Mouse (Mus musculus): ENCODE measurements around the gene Hist1h3a. TPM values are rescaled to one million over a fixed set of nuclear protein-coding genes. Genes with fewer than 3 reads are reported as not detected.

Hist1h3a gene
- polyA plus RNA-seq, 1 experiment from 2014 or later: 8.0 TPM

DNA sequence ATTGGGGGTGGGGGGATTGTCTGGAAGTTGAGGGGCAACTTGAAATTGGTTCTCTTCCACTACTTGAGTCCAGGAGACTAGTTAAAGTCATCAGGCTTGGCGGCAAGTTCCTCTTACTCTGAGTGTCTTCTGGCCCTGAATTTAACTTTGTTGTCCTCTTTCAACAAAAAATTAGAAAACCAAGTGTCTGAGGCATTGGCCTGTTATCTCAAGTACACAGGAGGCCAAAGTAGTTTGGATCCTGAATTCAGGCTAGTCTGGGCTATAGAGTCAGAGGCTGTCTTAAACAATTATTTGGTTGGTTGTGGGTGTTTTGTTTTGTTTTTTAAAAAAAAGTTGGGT, 3.0 kb upstream of the Hist1h3a start:
- H3K27me3 ChIP-seq: no peaks in the 10 kb centered on the region
- peaks cover 23% of the 10 kb centered on the region for H3K4me1 ChIP-seq
- H3K4me3 ChIP-seq (replicated peaks): no peak overlapping the region
- no peaks in the 10 kb centered on the region for H3K36me3 ChIP-seq
- H3K9ac ChIP-seq: no peak overlapping the region
- no peak overlapping the region for H3K4me2 ChIP-seq
- peak overlapping the region; percentile 30; the same call in 1 of the 2 replicates for H3K27ac ChIP-seq
- no peaks in the 10 kb centered on the region for H3K9me3 ChIP-seq (replicated peaks)
- no peak for ATAC-seq (replicated peaks; ENCODE audit: low FRiP score)
- 63% methylated on average over 1 of the region's 1 CpGs for WGBS

DNA sequence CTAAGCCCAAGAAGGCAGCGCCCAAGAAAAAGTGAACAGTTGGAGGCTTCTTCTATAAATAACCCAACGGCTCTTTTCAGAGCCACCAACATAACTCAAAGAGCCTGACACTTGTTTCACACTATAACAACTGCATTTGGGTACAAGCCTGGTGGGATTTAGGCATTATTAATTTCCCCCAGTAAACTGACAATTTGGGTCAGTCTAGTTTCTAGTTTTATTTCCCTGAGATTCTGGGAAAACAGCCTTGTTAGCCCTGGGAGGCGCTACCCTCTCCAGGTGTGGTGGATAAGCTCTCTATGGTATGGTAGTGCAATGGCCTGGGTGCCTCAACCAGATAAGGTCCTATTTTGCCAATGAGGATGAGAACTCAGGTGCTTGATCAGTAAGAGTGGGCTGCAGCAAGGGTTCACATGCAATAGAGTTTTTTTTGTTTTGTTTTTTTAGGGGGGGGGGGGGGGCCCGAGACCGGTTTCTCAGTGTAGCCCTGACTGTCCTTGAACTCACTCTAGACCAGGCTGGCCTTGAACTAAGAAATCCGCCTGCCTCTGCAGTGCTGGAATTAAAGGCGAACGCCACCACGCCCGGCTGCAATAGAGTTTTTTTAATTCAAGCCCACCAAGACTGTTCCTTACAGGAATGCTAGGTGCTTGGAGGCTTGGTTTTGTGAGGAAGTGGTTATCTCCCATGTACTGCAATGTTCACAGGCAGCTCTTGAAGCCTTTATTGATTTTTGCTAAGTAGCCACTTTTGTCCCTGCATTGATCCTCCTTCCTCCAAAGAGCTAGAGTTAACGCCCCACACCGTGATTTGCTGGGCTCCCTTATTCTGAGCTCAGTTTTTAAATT, 2.4 kb upstream of the Hist1h3a start:
- ATAC-seq (replicated peaks; ENCODE audit: low FRiP score): no peak
- Histone ChIP-seq H3K27ac (peak overlapping the region; percentile 98), H3K9me3 (replicated peaks) (no peaks in the 10 kb centered on the region), H3K4me1 (peaks cover 27% of the 10 kb centered on the region), H3K4me3 (replicated peaks) (peak overlapping the region; percentile 61), H3K4me2 (peak overlapping the region; percentile 85), H3K36me3 (no peaks in the 10 kb centered on the region), H3K27me3 (no peaks in the 10 kb centered on the region), H3K9ac (peak overlapping the region; percentile 76)
- WGBS: 38% methylated on average over 12 of the region's 12 CpGs

DNA sequence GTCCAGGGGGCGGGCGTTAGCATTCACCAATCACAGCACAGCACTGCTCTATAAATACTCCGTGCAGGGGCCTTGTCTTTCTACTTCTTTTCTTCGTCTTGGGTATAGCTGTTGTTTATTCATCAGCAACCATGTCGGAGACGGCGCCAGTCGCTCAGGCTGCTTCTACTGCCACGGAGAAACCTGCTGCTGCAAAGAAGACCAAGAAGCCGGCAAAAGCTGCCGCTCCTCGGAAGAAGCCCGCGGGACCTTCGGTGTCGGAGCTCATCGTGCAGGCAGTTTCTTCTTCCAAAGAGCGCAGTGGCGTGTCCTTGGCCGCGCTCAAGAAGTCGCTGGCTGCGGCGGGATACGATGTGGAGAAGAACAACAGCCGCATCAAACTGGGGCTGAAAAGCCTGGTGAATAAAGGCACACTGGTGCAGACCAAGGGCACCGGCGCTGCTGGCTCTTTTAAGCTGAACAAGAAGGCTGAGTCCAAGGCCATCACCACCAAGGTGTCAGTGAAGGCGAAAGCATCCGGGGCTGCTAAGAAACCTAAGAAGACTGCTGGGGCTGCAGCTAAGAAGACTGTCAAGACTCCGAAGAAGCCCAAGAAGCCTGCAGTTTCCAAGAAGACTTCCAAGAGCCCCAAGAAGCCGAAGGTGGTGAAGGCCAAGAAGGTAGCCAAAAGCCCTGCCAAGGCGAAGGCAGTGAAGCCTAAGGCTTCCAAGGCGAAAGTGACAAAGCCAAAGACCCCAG, 1.6 kb upstream of the Hist1h3a start, which contains the start of gene Hist1h1a:
Gene Hist1h1a, plus strand, starts transcription at position 81 of the 738 bp plus-strand sequence.
- 4% methylated on average over 34 of the region's 34 CpGs for WGBS
- ATAC-seq (replicated peaks; ENCODE audit: low FRiP score): peak; percentile 74
- Histone ChIP-seq H3K27ac (peak within 1 kb of the TSS; percentile 98), H3K4me3 (replicated peaks) (peak within 1 kb of the TSS; percentile 61), H3K36me3 (no peaks in the 10 kb centered on the region), H3K4me1 (peaks cover 27% of the 10 kb centered on the region), H3K4me2 (peak within 1 kb of the TSS; percentile 85), H3K27me3 (no peaks in the 10 kb centered on the region), H3K9ac (peak within 1 kb of the TSS; percentile 76), H3K9me3 (replicated peaks) (no peaks in the 10 kb centered on the region)

DNA sequence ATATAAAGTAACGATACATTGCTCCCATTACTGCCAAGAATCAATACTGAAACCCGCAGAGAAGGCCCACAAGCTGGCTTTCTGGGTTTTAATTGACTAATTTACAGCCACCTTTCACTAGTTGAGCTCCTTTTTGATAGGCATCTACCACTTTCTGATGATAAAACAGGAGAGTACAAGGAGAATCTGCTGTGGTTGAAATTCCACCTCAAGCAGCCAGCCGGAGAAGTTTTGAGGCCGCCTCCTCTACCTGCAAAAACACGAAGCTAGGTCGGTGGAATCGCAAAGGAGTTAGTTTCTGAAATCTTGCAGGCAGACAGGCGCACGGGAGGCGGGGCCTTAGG, 1.0 kb upstream of the Hist1h3a start:
- under 1% methylated on average over 10 of the region's 10 CpGs for WGBS
- Histone ChIP-seq H3K27me3 (no peaks in the 10 kb centered on the region), H3K4me2 (peak overlapping the region; percentile 85), H3K36me3 (no peaks in the 10 kb centered on the region), H3K4me1 (peaks cover 27% of the 10 kb centered on the region), H3K9ac (peak overlapping the region; percentile 48; the same call in 1 of the 2 replicates), H3K27ac (peak overlapping the region; percentile 98), H3K9me3 (replicated peaks) (no peaks in the 10 kb centered on the region), H3K4me3 (replicated peaks) (peak overlapping the region; percentile 61)
- ATAC-seq (replicated peaks; ENCODE audit: low FRiP score): no peak

DNA sequence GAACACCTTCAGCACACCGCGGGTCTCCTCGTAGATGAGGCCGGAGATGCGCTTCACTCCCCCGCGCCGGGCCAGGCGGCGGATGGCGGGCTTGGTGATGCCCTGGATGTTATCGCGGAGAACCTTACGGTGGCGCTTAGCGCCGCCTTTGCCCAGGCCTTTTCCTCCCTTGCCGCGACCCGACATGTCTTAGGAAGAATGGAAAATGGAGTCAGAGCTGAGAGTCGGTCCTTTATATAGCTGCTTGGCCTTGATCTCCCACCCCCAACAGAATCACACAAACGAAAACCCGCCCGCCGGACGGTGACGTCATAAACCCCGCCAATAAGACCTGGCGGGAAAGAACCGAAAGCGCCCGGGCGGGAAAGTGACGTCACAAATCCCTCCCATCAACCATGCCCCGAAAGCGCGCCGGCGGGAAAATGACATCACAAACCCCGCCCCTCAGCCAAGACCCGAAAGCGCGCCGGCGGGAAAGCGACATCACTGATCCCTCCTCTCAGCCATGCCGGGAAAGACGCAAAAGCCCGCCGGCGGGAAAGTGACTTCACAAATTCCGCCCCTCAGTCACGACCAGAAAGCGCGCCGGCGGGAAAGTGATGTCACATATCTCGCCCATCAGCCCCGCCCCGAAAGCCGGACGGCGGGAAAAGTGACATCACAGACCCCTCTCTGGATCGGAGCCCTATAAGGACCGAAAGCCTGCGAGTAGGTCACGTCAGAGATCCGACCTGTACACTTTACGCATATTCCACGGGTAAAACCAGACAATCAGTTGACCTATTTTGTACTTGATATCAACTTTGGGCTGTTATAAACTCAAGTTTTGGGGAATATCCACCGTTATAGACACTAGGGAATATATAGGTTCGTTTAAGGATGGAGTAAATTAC, 968 bp downstream of the Hist1h3a start, which contains the start of gene Hist1h4a:
Gene Hist1h4a, minus strand, starts transcription at position 259 of the 893 bp plus-strand sequence.
- under 1% methylated on average over 67 of the region's 72 CpGs for WGBS

DNA sequence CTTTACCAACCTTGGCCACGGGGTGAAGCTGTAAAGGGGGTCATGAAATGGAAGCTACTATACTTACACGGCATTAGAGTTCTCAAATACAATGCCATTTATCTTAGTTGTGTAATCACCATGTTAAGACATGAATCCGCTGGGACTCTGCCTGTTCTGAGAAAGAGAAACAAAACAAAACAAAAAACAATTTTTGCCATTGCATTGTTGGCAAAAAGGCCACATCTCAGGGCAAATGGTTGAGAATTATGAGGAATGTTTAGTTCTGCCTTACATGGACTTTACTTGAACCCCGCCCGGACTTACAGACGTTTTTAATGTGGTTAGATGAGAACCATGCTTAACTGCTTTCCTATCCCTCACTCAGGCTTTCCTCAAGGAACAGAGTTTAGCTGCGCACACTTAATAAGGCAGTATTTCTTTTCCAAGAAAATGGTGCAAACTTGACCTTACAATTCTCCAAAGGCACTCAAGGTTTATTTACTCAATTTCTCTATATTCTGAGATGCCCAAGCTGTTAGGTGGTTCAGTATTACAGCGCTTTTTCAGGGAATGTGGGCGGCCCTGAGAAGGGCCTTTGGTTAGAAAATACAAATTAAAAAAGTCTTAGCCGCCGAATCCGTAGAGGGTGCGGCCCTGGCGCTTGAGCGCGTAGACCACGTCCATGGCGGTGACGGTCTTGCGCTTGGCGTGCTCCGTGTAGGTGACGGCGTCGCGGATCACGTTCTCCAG, 1.8 kb downstream of the Hist1h3a start:
- no peak for ATAC-seq (replicated peaks; ENCODE audit: low FRiP score)
- Histone ChIP-seq H3K4me1 (peaks cover 32% of the 10 kb centered on the region), H3K27me3 (no peaks in the 10 kb centered on the region), H3K27ac (peak overlapping the region; percentile 98), H3K36me3 (no peaks in the 10 kb centered on the region), H3K4me3 (replicated peaks) (peak overlapping the region; percentile 61), H3K9ac (peak overlapping the region; percentile 54), H3K9me3 (replicated peaks) (no peaks in the 10 kb centered on the region), H3K4me2 (peak overlapping the region; percentile 85)
- 1% methylated on average over 25 of the region's 27 CpGs for WGBS

More for the DNA sequence above, 968 bp downstream of the Hist1h3a start, which contains the start of gene Hist1h4a:
- H3K4me1 ChIP-seq: peaks cover 32% of the 10 kb centered on the region
- ATAC-seq (replicated peaks; ENCODE audit: low FRiP score): peak; percentile 76
- H3K4me3 ChIP-seq (replicated peaks): peak within 1 kb of the TSS; percentile 61
- peak within 1 kb of the TSS; percentile 98 for H3K27ac ChIP-seq
- H3K4me2 ChIP-seq: peak within 1 kb of the TSS; percentile 85
- no peaks in the 10 kb centered on the region for H3K36me3 ChIP-seq
- H3K9me3 ChIP-seq (replicated peaks): no peaks in the 10 kb centered on the region
- no peaks in the 10 kb centered on the region for H3K27me3 ChIP-seq
- H3K9ac ChIP-seq: peak within 1 kb of the TSS; percentile 61

DNA sequence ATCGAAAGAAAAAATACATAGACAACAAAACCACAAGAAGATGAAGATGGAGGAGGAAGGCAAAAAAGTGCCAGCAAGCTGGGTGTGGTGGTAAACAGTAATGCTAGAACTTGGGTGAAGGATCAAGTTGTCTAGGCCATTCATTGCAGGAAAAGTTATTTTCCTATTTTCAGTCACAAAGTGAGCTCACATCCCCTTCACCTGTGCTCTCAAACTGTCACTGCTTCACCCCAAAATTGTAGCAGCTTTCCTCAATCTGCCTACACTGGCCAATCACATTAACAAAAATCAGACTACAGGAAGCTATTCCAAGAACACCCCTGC, 2.3 kb downstream of the Hist1h3a start:
- Histone ChIP-seq H3K27me3 (no peaks in the 10 kb centered on the region), H3K9me3 (replicated peaks) (no peaks in the 10 kb centered on the region), H3K27ac (peak overlapping the region; percentile 98), H3K4me2 (peak overlapping the region; percentile 85), H3K9ac (peak overlapping the region; percentile 54), H3K4me1 (peaks cover 31% of the 10 kb centered on the region), H3K4me3 (replicated peaks) (peak overlapping the region; percentile 61), H3K36me3 (no peaks in the 10 kb centered on the region)
- ATAC-seq (replicated peaks; ENCODE audit: low FRiP score): no peak
- 72% methylated on average over 1 of the region's 1 CpGs for WGBS

DNA sequence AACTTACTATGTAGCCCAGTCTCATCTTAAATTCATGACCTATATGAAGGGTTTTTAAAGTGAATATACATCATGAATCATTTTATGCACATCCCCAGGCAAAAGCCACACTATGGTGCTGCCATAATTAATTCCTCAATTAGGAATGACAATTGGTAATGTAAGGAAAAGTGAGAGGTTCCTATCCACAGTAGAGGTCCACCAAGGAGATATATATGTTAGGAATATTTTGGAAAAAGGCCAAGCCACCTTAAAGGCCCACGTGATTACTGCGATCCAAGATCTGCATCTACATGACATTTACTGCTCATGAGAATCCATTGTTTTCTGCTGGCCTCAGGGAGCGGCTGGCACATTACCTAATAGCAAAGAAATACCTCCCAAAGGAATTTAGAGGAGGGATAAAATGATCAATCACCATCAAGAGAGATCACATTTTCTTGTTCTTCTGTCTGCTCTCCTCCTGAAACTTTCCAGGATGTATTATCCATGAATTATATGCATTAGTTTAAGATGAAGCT, 2.9 kb downstream of the Hist1h3a start:
- 65% methylated on average over 3 of the region's 3 CpGs for WGBS
- Histone ChIP-seq H3K9ac (no peak overlapping the region), H3K27ac (no peak overlapping the region), H3K9me3 (replicated peaks) (no peaks in the 10 kb centered on the region), H3K4me2 (no peak overlapping the region), H3K4me3 (replicated peaks) (no peak overlapping the region), H3K4me1 (peaks cover 25% of the 10 kb centered on the region), H3K36me3 (no peaks in the 10 kb centered on the region), H3K27me3 (no peaks in the 10 kb centered on the region)
- no peak for ATAC-seq (replicated peaks; ENCODE audit: low FRiP score)

DNA sequence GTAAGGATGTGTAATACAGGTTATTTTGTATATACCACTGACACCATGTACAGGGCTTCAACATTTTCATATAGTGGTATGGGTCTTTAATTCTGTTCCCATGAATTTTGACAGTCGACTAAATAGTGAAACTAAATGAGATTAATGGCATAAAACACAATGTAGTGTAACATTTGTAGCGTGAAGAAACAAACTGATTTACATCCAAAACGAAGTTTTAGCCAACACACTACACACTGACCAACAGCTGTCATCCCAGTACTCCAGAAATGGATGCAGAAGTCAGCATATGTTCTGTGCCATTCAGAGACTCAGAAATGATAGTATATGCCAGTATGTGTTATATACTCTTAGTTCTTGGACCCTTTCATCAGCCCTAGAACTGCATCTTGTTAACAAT, 4.3 kb downstream of the Hist1h3a start:
- H3K9ac ChIP-seq: no peak overlapping the region
- 44% methylated on average over 3 of the region's 3 CpGs for WGBS
- H3K36me3 ChIP-seq: no peaks in the 10 kb centered on the region
- H3K4me1 ChIP-seq: peaks cover 16% of the 10 kb centered on the region
- no peaks in the 10 kb centered on the region for H3K27me3 ChIP-seq
- ATAC-seq (replicated peaks; ENCODE audit: low FRiP score): no peak
- peak overlapping the region; percentile 59 for H3K27ac ChIP-seq
- no peak overlapping the region for H3K4me3 ChIP-seq (replicated peaks)
- H3K9me3 ChIP-seq (replicated peaks): no peaks in the 10 kb centered on the region
- 0 out of 2 replicates have a peak overlapping the region, but pooled peaks have one; percentile 70 for H3K4me2 ChIP-seq

DNA sequence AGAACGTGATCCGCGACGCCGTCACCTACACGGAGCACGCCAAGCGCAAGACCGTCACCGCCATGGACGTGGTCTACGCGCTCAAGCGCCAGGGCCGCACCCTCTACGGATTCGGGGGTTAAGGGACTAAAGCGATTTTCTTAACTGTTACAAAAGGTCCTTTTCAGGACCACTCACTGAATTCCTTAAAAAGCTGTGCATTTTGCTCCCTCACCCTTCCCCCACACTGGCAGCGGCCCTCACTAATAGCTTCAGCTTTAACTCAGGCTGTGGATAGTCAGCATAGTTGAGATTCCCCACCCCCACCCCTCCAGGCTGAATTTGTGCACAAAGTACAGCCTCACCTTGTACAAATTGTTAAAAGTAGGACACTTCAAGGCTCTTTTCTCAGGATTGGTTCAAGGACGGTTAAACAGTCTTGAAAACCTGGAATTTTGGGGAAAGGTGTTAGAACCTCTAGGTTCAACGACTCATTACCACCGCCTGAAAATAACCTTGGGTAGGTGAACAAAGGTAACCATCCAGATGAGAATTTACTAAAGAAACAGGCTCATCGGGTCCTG, 4.9 kb downstream of the Hist1h3a start:
- H3K4me1 ChIP-seq: peaks cover 13% of the 10 kb centered on the region
- ATAC-seq (replicated peaks; ENCODE audit: low FRiP score): no peak
- H3K27ac ChIP-seq: peak overlapping the region; percentile 97
- H3K4me3 ChIP-seq (replicated peaks): peak overlapping the region; percentile 46
- under 1% methylated on average over 23 of the region's 23 CpGs for WGBS
- no peaks in the 10 kb centered on the region for H3K9me3 ChIP-seq (replicated peaks)
- no peaks in the 10 kb centered on the region for H3K27me3 ChIP-seq
- H3K36me3 ChIP-seq: no peaks in the 10 kb centered on the region
- H3K9ac ChIP-seq: peak overlapping the region; percentile 59
- peak overlapping the region; percentile 70 for H3K4me2 ChIP-seq

Measured in kidney, embryonic 15.5 days (tissue).